Mouse (Mus musculus): ENCODE results near the gene Olfr1511. TPM values are rescaled to one million over a fixed set of nuclear protein-coding genes. Genes with fewer than 3 reads are reported as not detected.

Gene Olfr1511
- not detected in 4 replicates for total RNA-seq (2023; ENCODE audit: inconsistent age)

DNA sequence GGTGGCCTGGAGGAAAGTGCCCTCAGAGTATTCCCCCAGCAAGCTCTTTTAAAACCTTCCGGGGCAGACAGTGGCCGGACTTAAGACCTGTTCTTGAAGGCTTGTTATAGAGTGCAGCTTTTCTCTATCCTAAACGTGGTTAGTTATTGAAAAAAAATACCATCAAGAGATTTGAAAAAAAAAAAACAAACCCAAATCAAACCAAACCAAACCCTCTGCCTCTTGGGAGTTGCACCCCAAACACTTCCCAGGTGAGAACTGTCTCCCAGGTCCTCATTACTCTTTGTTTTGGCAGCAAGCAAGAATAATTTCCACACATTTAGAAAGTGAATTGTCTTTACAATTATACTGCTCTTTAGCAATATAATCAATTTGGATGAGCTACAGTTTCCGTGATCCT, at the start of gene Olfr1511:
Gene Olfr1511, minus strand, starts transcription at position 101 of the 400 bp plus-strand sequence.

DNA sequence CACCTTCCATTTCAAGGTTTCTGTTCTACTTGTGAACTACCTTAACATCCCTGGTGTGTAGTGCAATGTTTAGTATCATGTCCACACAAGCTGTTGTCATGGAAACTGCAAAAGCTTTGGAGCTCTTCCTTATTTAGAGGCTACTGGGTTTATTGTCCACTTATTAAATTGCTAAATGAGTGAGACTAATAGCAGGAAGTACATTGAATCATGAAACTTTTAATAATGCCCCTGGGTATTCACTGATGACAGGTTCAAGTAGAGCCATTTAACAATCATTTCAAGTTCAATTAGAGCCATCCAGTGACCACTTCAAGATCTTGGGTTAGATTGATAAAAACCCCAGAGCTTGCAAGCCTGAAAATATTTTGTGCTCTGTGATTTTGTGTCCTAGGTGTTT, 45.5 kb upstream of the Olfr1511 start, which contains the start of gene Olfr1509:
Gene Olfr1509, plus strand, starts transcription at position 301 of the 400 bp plus-strand sequence.

DNA sequence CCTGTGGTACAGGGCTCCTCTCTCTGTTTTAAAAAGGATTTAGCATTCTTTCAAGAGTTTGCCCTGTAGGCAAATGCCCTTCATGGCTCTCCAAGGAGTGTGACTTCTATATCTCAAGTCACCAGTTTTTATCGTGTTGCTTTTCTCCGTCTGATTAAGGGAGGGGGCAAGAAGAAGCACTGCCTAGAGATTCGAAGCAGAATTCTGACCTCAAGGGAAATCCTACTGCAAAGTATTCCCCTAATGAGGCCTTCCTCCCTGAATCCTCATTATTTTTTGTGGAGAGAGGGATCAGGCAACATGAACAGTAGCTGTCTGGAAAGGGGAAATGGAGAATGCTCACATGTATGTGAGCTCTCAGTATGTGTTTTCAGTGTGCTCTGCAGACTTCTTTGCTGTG, 17.1 kb upstream of the Olfr1511 start, which contains the start of gene Olfr1510:
Gene Olfr1510, minus strand, starts transcription at position 101 of the 400 bp plus-strand sequence.

DNA sequence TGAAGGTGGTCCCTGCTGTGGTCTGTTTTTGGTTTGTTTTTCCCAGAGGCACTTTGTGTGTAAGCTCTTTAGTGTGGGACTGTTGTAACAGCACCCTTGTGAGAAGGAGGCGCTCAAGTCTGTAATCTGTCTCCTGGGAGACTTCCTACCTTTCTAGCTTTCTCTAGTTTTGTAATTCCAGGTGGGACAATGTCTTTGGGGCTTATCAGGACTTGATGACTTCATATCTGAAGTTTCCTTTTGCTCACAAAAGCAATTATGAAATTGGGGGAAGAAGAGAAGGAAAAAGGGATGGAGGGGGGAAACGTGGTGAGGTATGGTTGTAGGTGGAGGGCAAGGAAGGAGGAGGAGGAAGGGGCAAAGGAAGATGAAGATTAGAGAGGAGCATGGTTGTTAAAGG, 18.1 kb downstream of the Olfr1511 start, which contains the start of gene Olfr1512:
Gene Olfr1512, minus strand, starts transcription at position 101 of the 400 bp plus-strand sequence.

DNA sequence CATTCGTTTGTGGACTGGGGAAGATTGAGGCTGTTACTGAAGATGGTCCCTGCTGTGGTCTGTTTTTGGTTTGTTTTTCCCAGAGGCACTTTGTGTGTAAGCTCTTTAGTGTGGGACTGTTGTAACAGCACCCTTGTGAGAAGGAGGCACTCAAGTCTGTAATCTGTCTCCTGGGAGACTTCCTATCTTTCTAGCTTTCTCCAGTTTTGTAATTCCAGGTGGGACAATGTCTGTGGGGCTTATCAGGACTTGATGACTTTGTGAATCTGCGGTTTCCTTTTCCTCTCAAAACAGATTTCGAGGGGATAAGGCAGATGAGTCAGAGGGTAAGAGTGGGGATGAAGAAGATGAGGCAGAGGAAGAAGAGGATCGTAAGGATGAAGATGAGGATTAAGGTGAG, 40.9 kb downstream of the Olfr1511 start, which contains the start of gene Olfr1513:
Gene Olfr1513, minus strand, starts transcription at position 101 of the 400 bp plus-strand sequence.

Other genes starting within 250 kb of the Olfr1511 start
- 73.4 to 77.5 TPM (median 74.6 TPM) in 4 replicates for gene Supt16, start 200.0 kb downstream of the Olfr1511 start, total RNA-seq (2023; ENCODE audit: inconsistent age)
- 287 to 302 TPM (median 291 TPM) in 4 replicates for gene Chd8, start 139.6 kb downstream of the Olfr1511 start, total RNA-seq (2023; ENCODE audit: inconsistent age)
- gene Tox4, start 118.2 kb downstream of the Olfr1511 start, total RNA-seq (2023; ENCODE audit: inconsistent age), result 107 to 135 TPM (median 120 TPM) in 4 replicates
- 18.0 to 20.2 TPM (median 19.3 TPM) in 4 replicates for gene Rab2b, start 117.8 kb downstream of the Olfr1511 start, total RNA-seq (2023; ENCODE audit: inconsistent age)
- 63.1 to 65.7 TPM (median 64.2 TPM) in 4 replicates for gene Mettl3, start 92.3 kb downstream of the Olfr1511 start, total RNA-seq (2023; ENCODE audit: inconsistent age)
- 0.13 to 0.21 TPM (median 0.20 TPM) in 4 replicates for gene Sall2, start 68.6 kb downstream of the Olfr1511 start, total RNA-seq (2023; ENCODE audit: inconsistent age)
- gene Olfr1513, start 41.0 kb downstream of the Olfr1511 start, total RNA-seq (2023; ENCODE audit: inconsistent age), result not detected in 4 replicates
- gene Olfr1512, start 18.2 kb downstream of the Olfr1511 start, total RNA-seq (2023; ENCODE audit: inconsistent age), result not detected in 4 replicates
- not detected in 4 replicates for gene Olfr1510, start 17.0 kb upstream of the Olfr1511 start, total RNA-seq (2023; ENCODE audit: inconsistent age)
- not detected in 4 replicates for gene Olfr1509, start 45.6 kb upstream of the Olfr1511 start, total RNA-seq (2023; ENCODE audit: inconsistent age)
- gene Olfr1508, start 70.1 kb upstream of the Olfr1511 start, total RNA-seq (2023; ENCODE audit: inconsistent age), result not detected in 4 replicates
- not detected in 4 replicates for gene Olfr1507, start 98.4 kb upstream of the Olfr1511 start, total RNA-seq (2023; ENCODE audit: inconsistent age)